Mouse (Mus musculus) cerebellum, postnatal 4 days (tissue): Measurements from ENCODE around the gene Ebf1.

Experiments
- DNase-seq, 2 experiments: peaks; one replicate each; pipeline ENCODE4 v3.0.0; 2022; ENCODE audit warnings: low spot score in 2 of 2, mixed read lengths in 1 of 2

Gene Ebf1

DNA sequence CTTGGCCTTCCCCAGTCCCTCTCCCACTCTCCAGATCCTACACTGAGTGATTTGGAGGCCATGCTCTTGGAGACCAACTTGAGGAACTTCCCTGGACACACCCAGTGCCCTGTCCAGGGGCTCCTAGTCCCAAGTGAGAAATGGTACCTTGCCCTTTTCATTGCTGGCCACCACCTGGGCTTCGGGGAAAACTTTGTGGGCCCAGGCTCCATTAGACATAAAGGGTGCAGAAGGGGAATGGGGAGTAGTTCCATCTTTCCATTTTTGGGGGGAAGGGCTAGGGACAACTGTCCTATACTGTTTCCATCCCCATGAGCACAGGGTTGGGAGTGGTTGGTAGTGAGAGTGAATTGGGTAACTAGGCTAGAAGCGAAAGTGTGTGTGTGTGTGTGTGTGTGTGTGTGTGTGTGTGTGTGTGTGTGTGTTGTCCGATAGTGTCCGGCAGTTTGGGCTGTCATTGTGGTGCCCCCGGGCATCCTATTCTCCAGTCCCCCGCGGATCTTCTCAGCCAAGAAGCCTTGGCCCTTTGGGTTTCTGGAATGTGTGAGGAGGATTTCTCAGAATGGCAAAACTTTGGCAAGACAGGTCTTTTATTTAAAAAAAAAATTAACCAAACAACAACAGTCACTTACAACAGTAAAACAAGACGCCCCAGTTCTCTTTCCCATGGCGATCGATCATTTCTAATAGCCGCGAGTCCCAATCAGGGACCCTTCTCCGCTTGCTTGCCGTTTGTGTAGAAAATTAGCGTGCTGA is 2.2 kb downstream of the Ebf1 start:
- DNase-seq, result no peak

- no peak for DNase-seq
These were observed 3.0 kb downstream of the Ebf1 start for GRCm38 (mm10) chr11:44619887-44620693.

DNA sequence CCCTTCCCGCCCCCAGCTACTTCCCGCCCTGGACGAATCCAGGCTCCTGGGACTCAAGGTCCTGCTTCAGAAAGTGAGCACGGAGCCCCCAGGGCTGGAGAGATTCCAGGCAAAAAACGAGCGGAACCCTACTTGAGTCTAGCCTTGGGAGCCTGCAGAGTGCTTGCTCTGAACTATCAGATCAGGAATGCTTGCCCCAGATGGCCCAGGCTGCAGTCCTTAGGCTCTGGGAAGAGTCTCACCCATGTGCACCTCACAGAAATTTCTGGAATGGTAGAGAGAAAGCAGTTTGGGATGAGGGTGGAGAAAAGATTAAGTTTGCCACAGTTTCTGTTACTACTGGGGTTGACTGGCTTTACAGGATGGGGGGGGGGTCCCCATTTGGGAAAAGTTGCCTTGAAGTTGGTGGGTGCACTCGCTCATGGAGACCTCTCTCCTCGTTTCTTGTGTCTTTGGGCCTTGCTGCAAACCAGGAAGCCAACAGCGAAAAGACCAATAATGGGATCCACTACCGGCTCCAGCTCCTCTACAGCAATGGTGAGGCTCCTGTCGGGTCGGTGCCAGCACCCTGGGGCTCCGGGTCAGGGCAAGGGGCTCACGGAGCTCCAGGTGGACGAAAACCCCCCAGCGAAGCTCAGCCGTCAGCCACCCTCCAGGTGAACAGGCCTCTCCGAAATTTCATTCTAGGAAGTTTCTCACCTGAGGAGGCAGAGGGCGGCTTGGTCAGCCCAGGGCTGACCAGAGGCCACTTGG is 3.8 kb downstream of the Ebf1 start:
- DNase-seq, result no peak

DNA sequence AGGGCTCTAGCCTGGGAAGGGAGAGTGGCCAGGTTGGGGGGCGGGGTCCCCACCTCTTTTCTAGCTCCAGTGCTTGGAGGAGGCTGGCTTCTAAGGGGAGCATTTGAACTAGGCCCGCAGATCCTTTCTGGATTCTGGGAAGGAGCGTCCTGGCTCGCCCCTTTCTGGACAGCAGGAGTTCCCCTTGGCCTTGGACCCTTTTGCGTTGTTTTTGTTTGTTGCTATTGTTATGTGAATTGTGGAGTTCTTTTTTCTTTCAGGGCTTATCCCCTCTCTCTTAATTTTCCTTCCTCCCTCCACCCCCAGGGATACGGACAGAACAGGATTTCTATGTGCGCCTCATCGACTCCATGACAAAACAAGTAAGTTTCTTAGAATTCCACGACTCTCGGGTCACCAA is 4.5 kb downstream of the Ebf1 start:
- DNase-seq, result no peak

GRCm38 (mm10) chr11:44622023-44622731 is 5.1 kb downstream of the Ebf1 start:
- DNase-seq, result no peak

DNA sequence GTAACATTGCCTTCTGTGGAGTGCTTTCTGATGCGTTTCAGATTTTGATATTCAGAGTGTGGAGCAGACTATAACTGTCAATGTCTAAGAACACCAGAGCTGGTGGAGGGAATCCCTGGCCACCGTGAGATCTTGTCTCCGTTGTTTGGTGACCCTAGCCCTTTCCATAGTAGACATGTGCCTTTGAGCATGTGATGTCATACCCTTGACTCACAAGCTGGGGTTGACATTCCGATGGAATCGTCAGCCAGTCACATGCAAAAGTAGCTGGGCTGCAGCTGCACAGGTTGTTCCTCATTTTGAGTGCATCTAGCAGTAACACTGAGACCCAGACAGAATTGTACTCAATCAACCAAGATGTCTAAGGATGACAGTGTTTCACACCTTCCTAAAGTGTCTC is 7.4 kb downstream of the Ebf1 start:
- no peak for DNase-seq

DNA sequence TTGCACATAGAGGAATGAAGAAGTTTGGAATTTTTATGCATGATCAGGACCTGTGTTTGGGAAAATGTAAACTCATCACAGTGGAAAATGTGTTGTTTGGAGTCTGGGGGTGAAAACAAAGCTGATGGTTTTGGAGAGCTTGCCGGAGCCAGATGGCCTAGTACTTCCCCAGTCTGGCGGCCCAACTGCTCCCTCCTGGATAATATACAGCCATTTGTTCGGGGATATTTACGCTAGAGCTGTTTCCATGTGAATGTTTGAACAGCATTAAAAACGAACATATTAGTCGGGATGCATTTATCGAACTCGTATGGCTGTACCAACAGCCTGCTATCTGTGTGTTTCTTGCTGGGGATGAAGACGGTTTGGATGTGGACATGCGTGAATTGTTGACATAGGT is 8.9 kb downstream of the Ebf1 start:
- DNase-seq, result no peak

- DNase-seq, result no peak
These were observed 11.3 kb downstream of the Ebf1 start for GRCm38 (mm10) chr11:44628412-44628811.

DNA sequence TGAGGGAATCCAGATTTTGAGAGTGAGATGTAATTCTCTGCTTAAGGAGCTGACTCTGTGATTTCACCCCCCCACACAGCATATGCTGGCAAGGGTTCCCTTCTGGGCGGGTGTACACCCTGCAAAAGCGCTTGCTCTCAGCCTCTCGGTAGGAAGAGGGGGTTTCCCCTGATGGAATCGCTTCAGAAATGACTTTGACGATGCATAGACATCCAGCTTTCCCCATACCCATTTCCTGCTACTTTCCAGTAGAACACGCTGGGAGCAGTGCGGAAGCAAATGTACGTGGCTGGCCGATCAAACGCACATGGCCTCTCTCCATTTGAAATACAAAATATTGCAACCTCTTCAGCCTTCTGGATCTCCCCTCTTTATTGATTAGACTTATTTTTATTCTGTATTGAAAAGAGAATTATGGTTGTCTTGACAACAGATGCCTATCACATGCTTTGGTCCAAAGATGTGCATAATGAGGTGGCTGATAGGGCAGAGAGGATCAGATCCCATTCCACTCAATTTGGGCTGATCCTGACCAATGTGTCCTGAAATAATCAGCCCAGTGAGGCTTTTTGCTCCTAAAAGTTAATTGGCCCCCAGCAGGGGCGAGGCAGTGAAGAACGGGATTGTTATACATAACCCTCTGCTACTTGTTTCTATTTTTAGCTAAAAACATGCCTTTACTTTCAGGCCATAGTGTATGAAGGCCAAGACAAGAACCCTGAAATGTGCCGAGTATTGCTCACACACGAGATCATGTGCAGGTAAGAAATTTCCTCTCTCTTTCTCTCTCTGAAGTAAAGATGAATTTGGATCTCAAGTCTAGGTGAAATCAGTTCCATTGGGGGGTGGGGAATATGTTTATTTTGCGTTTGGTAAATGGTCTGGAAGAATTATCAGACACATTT is 15.2 kb downstream of the Ebf1 start:
- no peak for DNase-seq

- no peak for DNase-seq
These were observed 16.0 kb downstream of the Ebf1 start for GRCm38 (mm10) chr11:44633001-44633693.

DNA sequence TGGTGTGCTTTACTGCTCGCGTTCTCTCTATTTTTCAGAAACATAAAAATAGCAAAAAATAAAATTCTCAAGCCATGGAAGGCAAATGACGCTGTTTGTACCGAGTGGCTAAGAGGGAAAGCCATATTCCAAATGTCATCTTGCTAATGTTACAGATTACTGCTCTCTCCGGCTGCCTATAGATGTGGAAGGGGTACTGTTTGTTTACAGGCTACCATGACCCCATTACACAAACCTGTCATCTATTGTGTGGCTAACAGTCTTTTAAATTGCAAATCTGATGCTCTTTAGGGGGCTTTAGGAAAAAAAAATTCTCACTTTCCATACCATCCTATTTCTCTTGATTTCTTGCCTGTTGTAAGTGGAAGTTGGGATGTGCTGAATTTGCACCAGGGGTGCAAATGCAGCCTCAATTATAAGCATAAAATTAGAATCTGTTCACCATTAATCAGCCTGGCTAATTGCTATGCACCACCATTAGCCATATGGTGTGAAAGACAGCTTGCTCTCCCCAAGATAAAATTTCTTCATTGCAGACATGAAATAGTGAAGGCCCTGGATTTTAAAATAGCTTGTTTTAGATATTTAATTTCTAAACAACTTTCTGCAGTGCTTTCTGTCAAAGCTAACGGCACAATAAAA is 17.6 kb downstream of the Ebf1 start:
- DNase-seq, result no peak

DNA sequence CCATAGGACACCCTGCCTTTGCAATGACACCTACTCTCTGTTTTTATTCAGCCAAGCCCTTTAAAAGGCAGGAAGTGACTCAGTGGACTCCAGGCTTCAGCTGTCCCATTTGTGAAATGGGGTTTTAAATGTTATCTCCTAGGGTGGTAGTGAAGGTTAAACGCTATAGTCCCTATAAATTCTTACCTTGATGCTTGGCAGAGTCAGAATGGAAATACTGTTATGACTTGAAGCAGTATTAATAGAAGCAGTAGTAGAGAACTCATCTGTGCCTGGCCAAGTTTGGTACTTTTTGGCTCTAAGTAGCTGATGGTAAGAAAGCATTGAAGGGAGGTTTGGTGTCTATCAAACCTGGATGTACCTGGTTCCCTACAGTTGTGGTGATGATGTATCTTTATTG is 19.1 kb downstream of the Ebf1 start:
- no peak for DNase-seq

GRCm38 (mm10) chr11:44638193-44638754 is 21.2 kb downstream of the Ebf1 start:
- no peak for DNase-seq

DNA sequence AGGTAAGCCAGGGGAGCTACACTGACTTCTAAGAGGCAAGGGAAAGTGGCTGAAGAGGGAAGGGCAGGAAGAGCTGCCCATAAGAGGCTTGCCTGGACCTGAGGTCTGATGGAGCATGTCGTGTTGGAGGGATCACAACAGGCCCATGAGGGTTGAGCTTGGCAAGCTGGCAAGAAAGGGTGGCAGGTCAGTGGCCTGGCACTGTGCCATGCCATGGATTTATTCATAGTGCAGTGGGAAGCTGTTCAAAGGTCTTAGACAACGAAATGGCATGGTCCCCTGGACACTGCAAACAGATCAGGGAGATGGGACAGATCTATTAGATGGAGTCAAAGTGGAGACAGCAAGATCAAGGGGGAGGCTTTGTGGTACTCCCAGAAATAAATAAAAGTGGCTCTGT is 24.4 kb downstream of the Ebf1 start:
- DNase-seq, result no peak

DNA sequence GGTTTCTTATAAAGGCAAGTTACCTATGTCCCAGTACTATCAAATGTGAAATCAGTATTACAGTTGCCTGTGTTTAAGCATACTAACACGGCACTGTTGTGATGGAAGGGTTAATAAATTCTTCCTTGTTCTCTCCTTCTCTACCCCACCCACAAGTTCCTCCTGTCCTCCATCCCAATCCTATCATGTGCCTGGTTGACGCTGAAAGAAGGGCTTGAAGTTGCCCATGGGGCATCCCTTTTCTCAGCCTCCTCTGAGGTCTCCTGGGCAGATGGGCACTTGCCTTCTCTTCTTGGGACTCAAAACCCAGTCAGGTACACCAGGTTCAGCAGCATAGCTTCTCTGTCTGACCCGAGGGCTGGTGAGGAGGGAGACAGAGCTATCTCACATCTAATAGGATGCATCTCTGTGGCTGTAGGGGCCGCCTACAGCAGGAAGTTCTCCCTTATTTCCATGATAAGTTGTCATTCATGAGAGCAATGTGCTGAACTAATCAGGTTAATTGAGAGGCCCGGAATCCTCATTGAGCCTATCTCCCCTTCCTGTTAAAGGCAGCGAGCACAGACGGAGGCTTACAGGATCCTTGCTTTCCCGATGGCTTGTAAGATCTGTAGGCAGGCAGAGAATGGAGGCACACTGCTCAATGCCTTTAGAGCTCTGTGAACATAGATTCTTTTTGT is 37.4 kb downstream of the Ebf1 start:
- no peak for DNase-seq

GRCm38 (mm10) chr11:44655468-44655867 is 38.4 kb downstream of the Ebf1 start:
- DNase-seq, result no peak

DNA sequence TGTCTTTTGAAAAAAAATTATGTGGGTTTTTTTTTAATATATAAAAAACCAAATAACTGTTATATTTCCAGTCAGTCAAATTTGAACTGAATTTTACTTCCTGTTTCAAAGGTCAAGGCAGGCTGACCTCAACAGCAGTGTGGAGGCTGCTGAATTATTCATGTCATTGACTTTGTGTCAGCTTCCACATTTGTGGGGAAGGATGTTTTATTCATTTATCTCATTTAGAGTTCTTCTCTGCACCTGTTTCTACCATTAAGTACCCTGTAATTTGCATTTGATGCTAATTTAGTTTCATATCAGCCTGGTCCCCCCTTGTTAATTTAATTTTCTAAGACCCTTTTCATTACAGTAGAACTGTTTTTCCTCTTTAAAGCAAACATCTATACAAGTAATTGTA is 39.8 kb downstream of the Ebf1 start:
- DNase-seq, result no peak

DNA sequence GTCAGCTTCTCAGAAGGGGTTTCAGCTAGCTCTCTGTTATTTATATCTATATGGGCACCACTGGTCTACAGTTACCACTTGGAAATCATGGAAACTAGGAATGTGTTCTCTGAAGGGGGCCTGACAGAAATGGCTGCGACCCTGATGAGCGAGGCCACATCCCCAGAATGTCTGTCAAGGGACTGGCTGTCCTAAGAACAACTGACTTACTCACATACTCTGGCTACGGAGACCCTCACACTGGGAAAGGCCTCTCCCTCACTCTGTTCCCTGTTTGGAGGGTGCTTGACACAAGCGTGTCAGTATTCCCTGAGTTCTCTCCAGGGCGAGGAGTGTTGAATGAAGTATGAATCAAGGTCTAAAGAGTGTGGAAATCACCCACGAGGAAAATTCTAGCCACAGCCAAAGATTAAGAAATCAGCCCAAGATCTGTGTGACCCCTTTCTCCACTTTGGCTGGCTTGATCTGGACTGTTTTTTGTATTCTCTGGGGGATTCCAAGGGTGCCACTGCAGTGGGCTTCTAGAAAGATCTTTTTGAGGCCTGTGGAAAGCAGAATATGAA is 40.8 kb downstream of the Ebf1 start:
- no peak for DNase-seq
